Mouse (Mus musculus) layer of hippocampus, adult 18-20 months (tissue): Measurements from ENCODE around the gene Zrsr1. TPM values are rescaled to one million over a fixed set of nuclear protein-coding genes. Genes with fewer than 3 reads are reported as not detected.
A peak's percentile ranks its signal among the peaks of the same experiment; 100 is the strongest.

Source experiments
- DNase-seq, 2 experiments: peaks; one replicate each; pipeline ENCODE4 v3.0.0; 2022; ENCODE audit warnings: low spot score in 2 of 2
- total RNA-seq, 2 experiments: library from RNA; stranded (reverse); gene quantifications; 2 replicates each; pipeline ENCODE4 v1.2.3; 2021

Zrsr1 gene
- total RNA-seq, 2 experiments from 2014 or later, result 71.3 to 72.3 TPM

- peak; percentile 80 to 82 for DNase-seq
These were observed 36.5 kb downstream of the Zrsr1 start for GRCm38 (mm10) chr11:23008181-23008823.

GRCm38 (mm10) chr11:23008824-23009200 lies 37.0 kb downstream of the Zrsr1 start:
- no peak for DNase-seq

DNA sequence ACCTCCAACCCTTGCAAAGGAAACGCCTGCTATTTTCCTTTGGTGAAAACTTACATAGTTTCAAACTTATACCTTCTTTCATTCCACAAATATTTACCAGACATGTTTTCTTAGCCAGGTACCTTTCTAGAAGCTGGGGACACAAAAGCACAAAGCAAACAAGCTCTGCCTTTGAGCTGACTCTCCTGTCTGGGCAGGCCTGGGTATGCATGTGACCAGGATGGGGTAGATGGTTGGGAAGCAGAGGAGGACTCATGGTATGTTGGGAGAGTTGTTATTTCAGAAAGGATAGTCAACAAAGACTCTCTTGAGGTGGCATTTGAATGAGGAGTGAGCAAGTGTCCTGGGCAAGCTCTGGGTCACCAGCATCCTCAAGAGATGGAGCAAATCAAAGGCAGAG lies 41.3 kb downstream of the Zrsr1 start:
- no peak for DNase-seq

GRCm38 (mm10) chr11:23013580-23014294 lies 41.9 kb downstream of the Zrsr1 start:
- no peak for DNase-seq

GRCm38 (mm10) chr11:23014996-23015395 lies 43.2 kb downstream of the Zrsr1 start:
- no peak for DNase-seq

DNA sequence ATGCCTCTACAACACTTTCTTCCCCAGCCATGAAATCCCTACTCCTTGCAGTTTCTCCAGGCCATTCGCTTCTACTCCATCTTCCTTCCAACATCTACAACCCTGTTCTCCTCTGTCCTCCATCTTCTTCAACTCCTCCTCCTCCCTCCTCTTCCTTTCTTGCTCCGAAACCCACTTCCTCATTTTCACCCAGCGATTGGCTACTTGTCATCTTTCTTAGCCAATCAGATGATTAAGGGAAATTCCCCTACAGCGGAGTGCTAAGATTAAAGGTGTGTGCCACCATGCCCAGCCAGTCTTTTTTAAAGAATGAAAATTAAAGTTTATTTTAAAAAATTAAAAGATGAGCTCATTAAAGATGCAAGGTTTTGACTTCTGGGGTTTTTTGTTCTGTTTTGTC lies 46.1 kb downstream of the Zrsr1 start:
- DNase-seq, result no peak

- DNase-seq, result no peak
These were observed 48.4 kb downstream of the Zrsr1 start for GRCm38 (mm10) chr11:23020116-23020770.

GRCm38 (mm10) chr11:23020841-23021240 lies 49.0 kb downstream of the Zrsr1 start:
- no peak for DNase-seq

DNA sequence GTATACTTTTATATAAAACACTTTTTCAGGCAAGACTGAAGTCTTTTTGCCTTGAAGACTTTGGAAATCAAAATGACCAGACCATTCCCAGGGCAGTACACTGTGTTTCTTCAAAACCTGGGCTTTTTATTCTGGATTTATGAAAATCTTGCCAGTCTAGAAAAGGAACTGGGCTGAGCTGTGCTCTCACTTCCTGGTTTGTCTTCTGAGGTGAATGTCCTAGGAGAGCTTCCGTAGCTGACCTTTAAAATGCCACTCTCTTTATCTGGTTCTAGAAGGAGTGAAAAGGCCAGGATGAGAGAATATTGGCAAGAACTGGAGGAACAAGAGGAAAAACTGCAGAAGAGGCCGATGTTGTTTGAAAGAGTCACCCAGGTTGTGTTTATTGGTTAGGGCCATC lies 51.4 kb downstream of the Zrsr1 start:
- no peak for DNase-seq

- DNase-seq, result no peak
These were observed 52.4 kb downstream of the Zrsr1 start for GRCm38 (mm10) chr11:23024169-23024568.

Other genes with a start within 250 kb of the Zrsr1 start
- 10 to 100 TPM; 12.9 to 14.7 TPM for gene B3gnt2, start 111.0 kb upstream of the Zrsr1 start, total RNA-seq
- 1 to 10 TPM; 8.6 to 9.3 TPM for gene Gm28048, start 10.1 kb downstream of the Zrsr1 start, total RNA-seq
- 10 to 100 TPM; 58.4 to 63.7 TPM for gene Commd1, start 10.4 kb downstream of the Zrsr1 start, total RNA-seq
- 100 to 1,000 TPM; 115 to 123 TPM for gene Cct4, start 18.5 kb downstream of the Zrsr1 start, total RNA-seq
- gene Fam161a, start 35.5 kb downstream of the Zrsr1 start, total RNA-seq, result 1 to 10 TPM; 3.2 to 4.2 TPM